Mouse (Mus musculus) gastrocnemius, postnatal 25 days (tissue): ENCODE results near the gene Rps8. TPM values are rescaled to one million over a fixed set of nuclear protein-coding genes. Genes with fewer than 3 reads are reported as not detected.

ENCODE experiments used
- DNase-seq: peaks from one replicate; pipeline ENCODE4 v3.0.0; 2022
- total RNA-seq, 2 experiments: library from RNA; stranded (reverse); gene quantifications; 1 replicate in 1 of 2; 2 replicates in 1 of 2; pipeline ENCODE4 v1.2.3; 2021

Gene Rps8
- total RNA-seq, 2 experiments from 2014 or later: 527 to 576 TPM

GRCm38 (mm10) chr4:117125348-117125909 is 30.6 kb downstream of the Rps8 start, which contains the start of gene Btbd19:
Btbd19 (minus strand) TSS chr4:117125725.
- peak; percentile 79 for DNase-seq

- DNase-seq: peak; percentile 34
Measured at GRCm38 (mm10) chr4:117124518-117125347, 31.3 kb downstream of the Rps8 start.

- no peak for DNase-seq
Measured at GRCm38 (mm10) chr4:117124218-117124517, 31.9 kb downstream of the Rps8 start.

- no peak for DNase-seq
Measured at GRCm38 (mm10) chr4:117123546-117124217, 32.4 kb downstream of the Rps8 start.

GRCm38 (mm10) chr4:117122209-117122608 is 33.8 kb downstream of the Rps8 start:
- DNase-seq: no peak

GRCm38 (mm10) chr4:117120445-117121414 is 35.3 kb downstream of the Rps8 start:
- DNase-seq: peak; percentile 94

GRCm38 (mm10) chr4:117120052-117120444 is 36.0 kb downstream of the Rps8 start:
- no peak for DNase-seq

- DNase-seq: no peak
Measured at GRCm38 (mm10) chr4:117119636-117120035, 36.4 kb downstream of the Rps8 start.

GRCm38 (mm10) chr4:117117931-117118330 is 38.1 kb downstream of the Rps8 start:
- no peak for DNase-seq

- DNase-seq: no peak
Measured at GRCm38 (mm10) chr4:117115592-117115991, 40.5 kb downstream of the Rps8 start.

- no peak for DNase-seq
Measured at GRCm38 (mm10) chr4:117113237-117113636, 42.8 kb downstream of the Rps8 start.

GRCm38 (mm10) chr4:117110985-117111384 is 45.1 kb downstream of the Rps8 start:
- DNase-seq: no peak

GRCm38 (mm10) chr4:117110249-117110648 is 45.8 kb downstream of the Rps8 start:
- no peak for DNase-seq

- no peak for DNase-seq
Measured at GRCm38 (mm10) chr4:117109330-117109729, 46.7 kb downstream of the Rps8 start.

- no peak for DNase-seq
Measured at GRCm38 (mm10) chr4:117108524-117108849, 47.6 kb downstream of the Rps8 start.

GRCm38 (mm10) chr4:117107813-117108523 is 48.1 kb downstream of the Rps8 start:
- no peak for DNase-seq

- DNase-seq: no peak
Measured at GRCm38 (mm10) chr4:117105127-117105526, 50.9 kb downstream of the Rps8 start.

GRCm38 (mm10) chr4:117104672-117105071 is 51.4 kb downstream of the Rps8 start:
- no peak for DNase-seq
